Mouse (Mus musculus) thymus, postnatal 36 days (tissue): ENCODE data around the gene Sgo2a.
A peak's percentile ranks its signal among the peaks of the same experiment; 100 is the strongest.
"Not testable (repeated sequence)": the region's sequence is repeated elsewhere in the genome, so short reads cannot be mapped to it uniquely, and the experiment has no call there.

Experiments
- DNase-seq, 2 experiments: peaks; one replicate each; pipeline ENCODE4 v3.0.0; 2022; ENCODE audit warnings: mixed read lengths in 2 of 2

The Sgo2a gene

GRCm38 (mm10) chr1:58031160-58031769, 35.5 kb downstream of the Sgo2a start:
- DNase-seq: peak; percentile 56 to 59

GRCm38 (mm10) chr1:58037306-58037705, 41.5 kb downstream of the Sgo2a start:
- DNase-seq: not testable (repeated sequence)

GRCm38 (mm10) chr1:58045076-58045475, 49.3 kb downstream of the Sgo2a start:
- DNase-seq: no peak

GRCm38 (mm10) chr1:58045546-58045945, 49.8 kb downstream of the Sgo2a start:
- no peak for DNase-seq

- DNase-seq: no peak
Measured at GRCm38 (mm10) chr1:58046721-58047290, 51.0 kb downstream of the Sgo2a start.

- DNase-seq: no peak
Measured at GRCm38 (mm10) chr1:58049126-58049525, 53.4 kb downstream of the Sgo2a start.

GRCm38 (mm10) chr1:58055598-58055997, 59.8 kb downstream of the Sgo2a start:
- DNase-seq: no peak

- no peak for DNase-seq
Measured at GRCm38 (mm10) chr1:58056074-58056807, 60.5 kb downstream of the Sgo2a start.

- no peak for DNase-seq
Measured at GRCm38 (mm10) chr1:58056939-58057338, 61.2 kb downstream of the Sgo2a start.

GRCm38 (mm10) chr1:58058846-58059245, 63.1 kb downstream of the Sgo2a start:
- no peak for DNase-seq

- no peak for DNase-seq
Measured at GRCm38 (mm10) chr1:58062131-58062530, 66.4 kb downstream of the Sgo2a start.

GRCm38 (mm10) chr1:58065151-58065550, 69.4 kb downstream of the Sgo2a start:
- DNase-seq: no peak

GRCm38 (mm10) chr1:58065606-58066005, 69.8 kb downstream of the Sgo2a start:
- no peak for DNase-seq

GRCm38 (mm10) chr1:58069181-58069580, 73.4 kb downstream of the Sgo2a start:
- no peak for DNase-seq

GRCm38 (mm10) chr1:58070091-58070490, 74.3 kb downstream of the Sgo2a start:
- DNase-seq: no peak

- no peak for DNase-seq
Measured at GRCm38 (mm10) chr1:58071006-58071405, 75.2 kb downstream of the Sgo2a start.

GRCm38 (mm10) chr1:58071509-58071908, 75.7 kb downstream of the Sgo2a start:
- no peak for DNase-seq

GRCm38 (mm10) chr1:58072416-58072815, 76.6 kb downstream of the Sgo2a start:
- no peak for DNase-seq

- no peak for DNase-seq
Measured at GRCm38 (mm10) chr1:58072991-58073730, 77.4 kb downstream of the Sgo2a start.

GRCm38 (mm10) chr1:58074266-58074665, 78.5 kb downstream of the Sgo2a start:
- DNase-seq: no peak
